Mouse (Mus musculus) limb, embryonic 14.5 days (tissue): ENCODE measurements around the gene Srgap2. TPM values are rescaled to one million over a fixed set of nuclear protein-coding genes. Genes with fewer than 3 reads are reported as not detected.
"Not testable (repeated sequence)": the region's sequence is repeated elsewhere in the genome, so short reads cannot be mapped to it uniquely, and the experiment has no call there.

ENCODE experiments used
- ATAC-seq: fragments of 200-750 bp; cut with Nextera tagmentation; 2 replicates; pipeline ENCODE4 v1.8.0; 2017; ENCODE audit warnings: low read depth, moderate number of reproducible peaks, moderate TSS enrichment; ENCODE audit not compliant: low FRiP score
- DNase-seq: peaks from one replicate; pipeline ENCODE4 v3.0.0-alpha.2; 2015; ENCODE audit warnings: low spot score
- H3K27ac ChIP-seq: fragments of 300-500 bp; sonication (generic); replicated peaks from 2 replicates; pipeline ENCODE4 v1.5.1; 2014; ENCODE audit warnings: low read depth, mild to moderate bottlenecking, low read length, moderate library complexity, mixed read lengths
- H3K27me3 ChIP-seq: fragments of 300-500 bp; sonication (generic); 2 replicates; pipeline ENCODE4 v1.6.1; 2014; ENCODE audit warnings: low read length, mixed read lengths; ENCODE audit not compliant: control insufficient read depth, insufficient read depth
- H3K36me3 ChIP-seq: fragments of 300-500 bp; sonication (generic); 2 replicates; pipeline ENCODE4 v1.6.1; 2014; ENCODE audit warnings: mild to moderate bottlenecking, low read length, moderate library complexity, mixed read lengths; ENCODE audit not compliant: control insufficient read depth, insufficient read depth
- H3K4me1 ChIP-seq: fragments of 300-500 bp; sonication (generic); 2 replicates; pipeline ENCODE4 v1.6.1; 2014; ENCODE audit warnings: antibody characterized with exemption, low read length, mixed read lengths; ENCODE audit not compliant: control insufficient read depth, insufficient read depth
- H3K4me2 ChIP-seq: fragments of 300-500 bp; sonication (generic); replicated peaks from 2 replicates; pipeline ENCODE4 v1.6.1; 2014; ENCODE audit warnings: low read depth, mild to moderate bottlenecking, low read length, moderate library complexity; ENCODE audit not compliant: severe bottlenecking
- H3K4me3 ChIP-seq: fragments of 300-500 bp; sonication (generic); replicated peaks from 2 replicates; pipeline ENCODE4 v1.5.1; 2014; ENCODE audit warnings: low read length
- H3K9ac ChIP-seq: fragments of 300-500 bp; sonication (generic); 2 replicates; pipeline ENCODE4 v1.6.1; 2014; ENCODE audit warnings: mild to moderate bottlenecking, low read depth, low read length, moderate library complexity; ENCODE audit not compliant: severe bottlenecking
- H3K9me3 ChIP-seq: fragments of 300-500 bp; sonication (generic); 2 replicates; pipeline ENCODE4 v1.6.1; 2016; ENCODE audit warnings: low read length; ENCODE audit not compliant: control insufficient read depth
- POLR2A ChIP-seq: fragments of 200-500 bp; IDR thresholded peaks from 2 replicates; pipeline ENCODE4 v1.8.0; 2012; ENCODE audit warnings: inconsistent platforms, mild to moderate bottlenecking, moderate library complexity, borderline replicate concordance; ENCODE audit not compliant: insufficient read depth, insufficient read length; ENCODE audit errors: extremely low read depth
- WGBS: fragments of 180-500 bp; shearing (Covaris S2); extraction: QIAGEN DNeasy Blood & Tissue Kit; methylation state at CpG from one replicate; pipeline ENCODE4 v1.1.7; 2014; 5-methylcytosine and 5-hydroxymethylcytosine counted together
- polyA plus RNA-seq, 2 experiments: library from polyadenylated mRNA; depleted of rRNA in 1 of 2; stranded (reverse) in 1 of 2; unstranded in 1 of 2; fragments of >200 nt; fragmentation: Nextera tagmentation in 1 of 2; extraction: Ambion mirVana in 1 of 2; gene quantifications; 2 replicates each; pipeline versions ENCODE4 v1.2.1 to v1.2.3; 2012 to 2014

The Srgap2 gene
- polyA plus RNA-seq (2012; rRNA removed): 38.9 and 43.1 TPM in 2 replicates
- polyA plus RNA-seq (2014; fragmentation: Nextera tagmentation; extraction: Ambion mirVana): 20.5 and 23.6 TPM in 2 replicates

- Histone ChIP-seq H3K9ac (peak within 1 kb of the TSS; percentile 80), H3K4me1 (peaks cover 35% of the 10 kb centered on the region), H3K4me3 (peak within 1 kb of the TSS; percentile 84), H3K4me2 (peak within 1 kb of the TSS; percentile 97), H3K27me3 (no peaks in the 10 kb centered on the region), H3K9me3 (no peaks in the 10 kb centered on the region), H3K27ac (peak within 1 kb of the TSS; percentile 93), H3K36me3 (no peaks in the 10 kb centered on the region)
- DNase-seq (peak; percentile 100), ATAC-seq (peak; percentile 95)
- under 1% methylated on average over 44 of the region's 44 CpGs for WGBS
- TF ChIP-seq POLR2A: peak; percentile 69; the same call in 1 of the 2 replicates
Measured at GRCm38 (mm10) chr1:131527281-131528080, at the start of gene Srgap2, which contains the start of gene Fam72a. TSS of gene Srgap2 (minus strand) at chr1:131527352. TSS of gene Fam72a (plus strand) at chr1:131527903.

GRCm38 (mm10) chr1:131573721-131574120, 46.6 kb upstream of the Srgap2 start:
- Histone ChIP-seq H3K4me3 (no peak overlapping the region), H3K27ac (no peak overlapping the region), H3K27me3 (no peaks in the 10 kb centered on the region), H3K4me1 (no peaks in the 10 kb centered on the region), H3K9ac (no peak overlapping the region), H3K36me3 (no peaks in the 10 kb centered on the region), H3K9me3 (no peaks in the 10 kb centered on the region), H3K4me2 (no peak overlapping the region)
- 0 out of 2 replicates have a peak, but pooled peaks have one; percentile 53 for ATAC-seq
- 91% methylated on average over 14 of the region's 14 CpGs for WGBS
- DNase-seq: peak; percentile 60
- no peak for TF ChIP-seq POLR2A

- Histone ChIP-seq H3K27ac (no peak overlapping the region), H3K4me2 (no peak overlapping the region), H3K27me3 (no peaks in the 10 kb centered on the region), H3K9ac (no peak overlapping the region), H3K4me1 (no peaks in the 10 kb centered on the region), H3K4me3 (no peak overlapping the region), H3K36me3 (no peaks in the 10 kb centered on the region), H3K9me3 (no peaks in the 10 kb centered on the region)
- ATAC-seq: no peak
- TF ChIP-seq POLR2A: no peak
- 91% methylated on average over 4 of the region's 4 CpGs for WGBS
- no peak for DNase-seq
Measured at GRCm38 (mm10) chr1:131570391-131570790, 43.2 kb upstream of the Srgap2 start.

- Histone ChIP-seq H3K9ac (no peak overlapping the region), H3K4me1 (no peaks in the 10 kb centered on the region), H3K4me3 (no peak overlapping the region), H3K9me3 (no peaks in the 10 kb centered on the region), H3K27ac (no peak overlapping the region), H3K27me3 (no peaks in the 10 kb centered on the region), H3K4me2 (no peak overlapping the region), H3K36me3 (no peaks in the 10 kb centered on the region)
- 89% methylated on average over 6 of the region's 6 CpGs for WGBS
- DNase-seq (no peak), ATAC-seq (no peak)
- TF ChIP-seq POLR2A: no peak
Measured at GRCm38 (mm10) chr1:131569721-131570120, 42.6 kb upstream of the Srgap2 start.

- 50% methylated on average over 11 of the region's 11 CpGs for WGBS
- ATAC-seq: not testable (repeated sequence)
Measured at GRCm38 (mm10) chr1:131566056-131566455, 38.9 kb upstream of the Srgap2 start.

More at GRCm38 (mm10) chr1:131566056-131566455, 38.9 kb upstream of the Srgap2 start:
- H3K9ac ChIP-seq, H3K27me3 ChIP-seq, H3K4me1 ChIP-seq, H3K27ac ChIP-seq, H3K4me2 ChIP-seq, H3K36me3 ChIP-seq, H3K4me3 ChIP-seq, H3K9me3 ChIP-seq, DNase-seq: not testable (repeated sequence)
